13 mouse cellular contexts compared by ENCODE assay signal in genomic region chr1:91442350-91442990, GRCm38 (mm10). TPM values are rescaled to one million over a fixed set of nuclear protein-coding genes. Genes with fewer than 3 reads are reported as not detected.
DNase-seq lines count a peak whose midpoint lies in the region; ATAC-seq and TF ChIP-seq lines count a peak whose summit lies in the region.
"Had no signal": no experiment of that assay in that cellular context is flagged by ENCODE, and none has a peak within 500 bp of the region (broad histone marks: within the 10 kb centered on the region; RNA-seq: fewer than 3 reads in every experiment).

No protein-coding gene starts in this region.

- H3K4me3 ChIP-seq in kidney, embryonic 14.5 days (ENCODE audit: low read length): no peak overlapping the region
- no peak overlapping the region for H3K4me3 ChIP-seq in intestine, embryonic 16.5 days (ENCODE audit: low read length)
- H3K4me3 ChIP-seq in small intestine, adult 2 months (ENCODE audit: low read depth, low read length): peak overlapping the region; percentile 53
- H3K4me3 ChIP-seq: erythroblast, embryonic 14.5 days; heart, adult 2 months; left cerebral cortex, adult 2 months; liver, embryonic 13.5 days; midbrain, embryonic 13.5 days had no signal

- peaks cover 3% of the 10 kb centered on the region; the same call in 1 of the 2 replicates for H3K4me1 ChIP-seq in kidney, embryonic 14.5 days (ENCODE audit: control insufficient read depth, insufficient read depth, low read length)
- H3K4me1 ChIP-seq in intestine, embryonic 16.5 days (ENCODE audit: control insufficient read depth, insufficient read depth, low read length): peaks cover 13% of the 10 kb centered on the region; the same call in 1 of the 2 replicates
- peaks cover 35% of the 10 kb centered on the region; the same call in 1 of the 2 replicates for H3K4me1 ChIP-seq in small intestine, adult 2 months (ENCODE audit: control insufficient read depth, insufficient read depth, insufficient read length, low read length)
- H3K4me1 ChIP-seq: midbrain, embryonic 13.5 days had no signal

- no peak overlapping the region for H3K27ac ChIP-seq in kidney, embryonic 14.5 days (ENCODE audit: low read depth, low read length)
- peak overlapping the region; percentile 82 for H3K27ac ChIP-seq in intestine, embryonic 16.5 days (ENCODE audit: low read length)
- H3K27ac ChIP-seq in small intestine, adult 2 months (ENCODE audit: insufficient read depth, low read depth, low read length): peak overlapping the region; percentile 93
- H3K27ac ChIP-seq: heart, adult 2 months; left cerebral cortex, adult 2 months; liver, embryonic 13.5 days; midbrain, embryonic 13.5 days had no signal

- DNase-seq in kidney, adult 11 months: peak; percentile 85
- peak; percentile 83 to 89 for DNase-seq in lung, adult 18-20 months
- no peak for DNase-seq in heart, postnatal 4 days
- no peak for DNase-seq in urinary bladder, postnatal 36 days (ENCODE audit: low spot score in 2 of 2)
- DNase-seq: cerebellum, adult 2 months; heart, adult 2 months; liver, embryonic 13.5 days had no signal

- TF ChIP-seq POLR2A in small intestine, adult 2 months (IDR thresholded peaks at IDR 0.05; ENCODE audit: low read depth, low read length): peak; percentile 59; the same call in 1 of the 2 replicates

- peaks cover 2% of the 10 kb centered on the region; the same call in 1 of the 2 replicates for H3K9me3 ChIP-seq in kidney, embryonic 14.5 days (ENCODE audit: control insufficient read depth, low read length)
- 0 out of 2 replicates have a peak, but pooled peaks cover under 1% of the 10 kb centered on the region for H3K9me3 ChIP-seq in intestine, embryonic 16.5 days (ENCODE audit: control insufficient read depth, low read length)

- H3K36me3 ChIP-seq in kidney, embryonic 14.5 days (ENCODE audit: control insufficient read depth, insufficient read depth, low read length): no peaks in the 10 kb centered on the region
- H3K36me3 ChIP-seq in intestine, embryonic 16.5 days (ENCODE audit: control insufficient read depth, insufficient read depth, low read length): peaks cover 14% of the 10 kb centered on the region
- H3K36me3 ChIP-seq in small intestine, adult 2 months (ENCODE audit: control insufficient read depth, insufficient read depth, low read length): peaks cover 55% of the 10 kb centered on the region

- ATAC-seq in kidney, embryonic 14.5 days (ENCODE audit: low FRiP score, low TSS enrichment): no peak
- peak; percentile 84 for ATAC-seq in intestine, embryonic 16.5 days
- ATAC-seq: midbrain, embryonic 13.5 days had no signal

- no peaks in the 10 kb centered on the region for H3K27me3 ChIP-seq in kidney, embryonic 14.5 days (ENCODE audit: control insufficient read depth, insufficient read depth, low read length)
- H3K27me3 ChIP-seq in intestine, embryonic 16.5 days (replicated peaks; ENCODE audit: control insufficient read depth, insufficient read depth, low read length): no peaks in the 10 kb centered on the region
- no peaks in the 10 kb centered on the region for H3K27me3 ChIP-seq in small intestine, adult 2 months (ENCODE audit: control insufficient read depth, insufficient read depth, low read length)
- H3K27me3 ChIP-seq: liver, embryonic 13.5 days; midbrain, embryonic 13.5 days had no signal

- TF ChIP-seq CTCF in small intestine, adult 2 months (IDR thresholded peaks at IDR 0.05; ENCODE audit: extremely low read depth, insufficient read length, insufficient replicate concordance, low read depth, low read length): no peak

- no peak overlapping the region for H3K4me2 ChIP-seq in kidney, embryonic 14.5 days (replicated peaks; ENCODE audit: low read depth, low read length)
- peak overlapping the region; percentile 50 for H3K4me2 ChIP-seq in intestine, embryonic 16.5 days (ENCODE audit: low read depth, low read length)
- H3K4me2 ChIP-seq: liver, embryonic 13.5 days; midbrain, embryonic 13.5 days had no signal

- H3K9ac ChIP-seq in kidney, embryonic 14.5 days (ENCODE audit: low read depth, low read length): no peak overlapping the region
- H3K9ac ChIP-seq in intestine, embryonic 16.5 days (ENCODE audit: low read depth, low read length): peak overlapping the region; percentile 58
- H3K9ac ChIP-seq: liver, embryonic 13.5 days; midbrain, embryonic 13.5 days had no signal

- WGBS in kidney, embryonic 14.5 days: 81% methylated on average over 6 of the region's 7 CpGs
- 61% methylated on average over 6 of the region's 7 CpGs for WGBS in intestine, embryonic 16.5 days
- 46% methylated on average over 7 of the region's 7 CpGs for WGBS in small intestine, adult 2 months

RNA-seq across cellular contexts. Expression of gene Per2, which starts 16.7 kb away (rescaled TPM):
- polyA plus RNA-seq in kidney, embryonic 14.5 days (2014; fragmentation: Nextera tagmentation; extraction: Ambion mirVana): 2.5 and 3.6 TPM in 2 replicates
- 8.9 and 11.7 TPM in 2 replicates for polyA plus RNA-seq in intestine, embryonic 16.5 days (2015; fragmentation: Nextera tagmentation; extraction: Ambion mirVana)
- 4.1 and 5.2 TPM in 2 replicates for polyA plus RNA-seq in small intestine, adult 2 months (2012; rRNA removed)
- total RNA-seq in heart, postnatal 4 days (2021): 10 to 100 TPM in 1 of 2 experiments, 1 to 10 TPM in 1; 8.5 to 11.2 TPM

RNA-seq across cellular contexts. Expression of gene Hes6, which starts 28.6 kb away (rescaled TPM):
- polyA plus RNA-seq in kidney, embryonic 14.5 days (2014; fragmentation: Nextera tagmentation; extraction: Ambion mirVana): 61.1 and 65.8 TPM in 2 replicates
- polyA plus RNA-seq in intestine, embryonic 16.5 days (2015; fragmentation: Nextera tagmentation; extraction: Ambion mirVana): 98.7 and 105 TPM in 2 replicates
- polyA plus RNA-seq in small intestine, adult 2 months (2012; rRNA removed): 78.8 and 113 TPM in 2 replicates
- total RNA-seq in heart, postnatal 4 days (2021): 10 to 100 TPM; 29.6 to 30.6 TPM

RNA-seq across cellular contexts. Expression of gene Ilkap, which starts 43.9 kb away (rescaled TPM):
- 130 and 136 TPM in 2 replicates for polyA plus RNA-seq in kidney, embryonic 14.5 days (2014; fragmentation: Nextera tagmentation; extraction: Ambion mirVana)
- polyA plus RNA-seq in intestine, embryonic 16.5 days (2015; fragmentation: Nextera tagmentation; extraction: Ambion mirVana): 102 and 112 TPM in 2 replicates
- polyA plus RNA-seq in small intestine, adult 2 months (2012; rRNA removed): 17.9 and 34.6 TPM in 2 replicates
- 10 to 100 TPM; 58.2 to 59.1 TPM for total RNA-seq in heart, postnatal 4 days (2021)

RNA-seq across cellular contexts. Expression of gene Traf3ip1, which starts 52.0 kb away (rescaled TPM):
- polyA plus RNA-seq in kidney, embryonic 14.5 days (2014; fragmentation: Nextera tagmentation; extraction: Ambion mirVana): 7.6 and 7.7 TPM in 2 replicates
- 6.2 and 6.7 TPM in 2 replicates for polyA plus RNA-seq in intestine, embryonic 16.5 days (2015; fragmentation: Nextera tagmentation; extraction: Ambion mirVana)
- 2.0 and 3.7 TPM in 2 replicates for polyA plus RNA-seq in small intestine, adult 2 months (2012; rRNA removed)
- total RNA-seq in heart, postnatal 4 days (2021): 1 to 10 TPM; 4.3 to 4.6 TPM

Comparison
In these comparisons a context has a peak if more than half of its experiments do, and no peak if none do; other contexts are left out.
1. DNase-seq: peak in kidney, adult 11 months (single experiment) and lung, adult 18-20 months (2 of 2); none in heart, postnatal 4 days (single experiment) and urinary bladder, postnatal 36 days (0 of 2).